10 mouse cellular contexts compared by ENCODE assay signal in genomic region chr16:96091515-96092504, GRCm38 (mm10). TPM values are rescaled to one million over a fixed set of nuclear protein-coding genes. Genes with fewer than 3 reads are reported as not detected.
DNase-seq lines count a peak whose midpoint lies in the region; ATAC-seq and TF ChIP-seq lines count a peak whose summit lies in the region.
"Had no signal": no experiment of that assay in that cellular context is flagged by ENCODE, and none has a peak within 500 bp of the region (broad histone marks: within the 10 kb centered on the region; RNA-seq: fewer than 3 reads in every experiment).

No protein-coding gene starts in this region.

- H3K9ac ChIP-seq in liver, adult 2 months (ENCODE audit: low read depth, low read length) = no peak overlapping the region
- no peak overlapping the region for H3K9ac ChIP-seq in liver, embryonic 11.5 days (ENCODE audit: low read depth, low read length)
- H3K9ac ChIP-seq: midbrain, embryonic 12.5 days had no signal

- H3K4me2 ChIP-seq in liver, embryonic 11.5 days = no peak overlapping the region
- H3K4me2 ChIP-seq: midbrain, embryonic 12.5 days had no signal

- H3K4me1 ChIP-seq in liver, adult 2 months (ENCODE audit: control insufficient read depth, insufficient read depth, low read length) = no peaks in the 10 kb centered on the region
- H3K4me1 ChIP-seq in liver, embryonic 11.5 days (replicated peaks; ENCODE audit: control insufficient read depth, insufficient read depth, low read length) = no peaks in the 10 kb centered on the region; the same call in 1 of the 2 replicates
- H3K4me1 ChIP-seq: midbrain, embryonic 12.5 days had no signal

- no peaks in the 10 kb centered on the region for H3K79me2 ChIP-seq in liver, adult 2 months (ENCODE audit: control insufficient read depth, insufficient read depth, low read length)

- TF ChIP-seq POLR2A in liver, adult 2 months (IDR thresholded peaks at IDR 0.05; ENCODE audit: extremely low read depth, insufficient read depth, low read length) = no peak

- TF ChIP-seq CTCF in liver, adult 2 months (IDR thresholded peaks at IDR 0.05; ENCODE audit: low read depth, low read length) = no peak

- WGBS in liver, adult 2 months = 54% methylated on average over 9 of the region's 9 CpGs
- WGBS in liver, embryonic 11.5 days = 51% methylated on average over 9 of the region's 9 CpGs

- no peak overlapping the region for H3K4me3 ChIP-seq in liver, adult 2 months (ENCODE audit: insufficient read depth, low read depth, low read length)
- H3K4me3 ChIP-seq in liver, embryonic 11.5 days (ENCODE audit: low read depth, low read length) = no peak overlapping the region
- H3K4me3 ChIP-seq: midbrain, embryonic 12.5 days had no signal

- H3K27ac ChIP-seq in liver, adult 2 months (replicated peaks; ENCODE audit: insufficient read depth, low read depth, low read length) = no peak overlapping the region
- no peak overlapping the region for H3K27ac ChIP-seq in liver, embryonic 11.5 days (ENCODE audit: low read depth, low read length)
- H3K27ac ChIP-seq: midbrain, embryonic 12.5 days had no signal

- no peaks in the 10 kb centered on the region for H3K27me3 ChIP-seq in liver, adult 2 months (ENCODE audit: control insufficient read depth, insufficient read depth, low read length)
- no peaks in the 10 kb centered on the region; the same call in 1 of the 2 replicates for H3K27me3 ChIP-seq in liver, embryonic 11.5 days (replicated peaks; ENCODE audit: control insufficient read depth, insufficient read depth, low read length)
- H3K27me3 ChIP-seq: midbrain, embryonic 12.5 days had no signal

- DNase-seq in adrenal gland, adult 2 months = peak; percentile 39
- DNase-seq in adrenal gland, postnatal 25 days = no peak
- peak; percentile 76 for DNase-seq in liver, adult 2 months (ENCODE audit: extremely low read depth, low read depth, low spot score)
- DNase-seq in liver, embryonic 11.5 days (ENCODE audit: low spot score) = no peak
- peak; percentile 41 to 44 for DNase-seq in heart, adult 9 months (ENCODE audit: low spot score in 2 of 2)
- DNase-seq in lung, postnatal 25 days (ENCODE audit: low spot score) = peak; percentile 79
- DNase-seq in T-cell, adult 2 months (ENCODE audit: low spot score) = no peak
- DNase-seq in cerebellum, postnatal 25 days = no peak
- DNase-seq: kidney, adult 9 months had no signal

- H3K9me3 ChIP-seq in liver, embryonic 11.5 days (ENCODE audit: control insufficient read depth, low read length) = no peaks in the 10 kb centered on the region
- H3K9me3 ChIP-seq: midbrain, embryonic 12.5 days had no signal

- no peaks in the 10 kb centered on the region for H3K36me3 ChIP-seq in liver, adult 2 months (ENCODE audit: control insufficient read depth, insufficient read depth, low read length)
- no peaks in the 10 kb centered on the region for H3K36me3 ChIP-seq in liver, embryonic 11.5 days (ENCODE audit: control insufficient read depth, insufficient read depth, low read length)
- H3K36me3 ChIP-seq: midbrain, embryonic 12.5 days had no signal

- no peak for ATAC-seq in liver, embryonic 11.5 days (replicated peaks; ENCODE audit: low FRiP score)

RNA-seq across cellular contexts. Expression of gene Brwd1, which starts 9.5 kb away (rescaled TPM):
- 10 to 100 TPM; 62.3 to 73.5 TPM for total RNA-seq in adrenal gland, adult 2 months (2021)
- polyA plus RNA-seq in adrenal gland, adult 2 months (2012; rRNA removed) = 16.8 and 29.0 TPM in 2 replicates
- total RNA-seq in adrenal gland, postnatal 25 days (2021) = 80.8 and 101 TPM in 2 replicates
- 56.3 and 59.8 TPM in 2 replicates for total RNA-seq in liver, adult 2 months (2014; rRNA removed)
- polyA plus RNA-seq in liver, adult 2 months (2012; rRNA removed) = 9.9 and 12.3 TPM in 2 replicates
- 46.3 and 52.0 TPM in 2 replicates for polyA plus RNA-seq in liver, embryonic 11.5 days (2014; fragmentation: Nextera tagmentation; extraction: Ambion mirVana)

RNA-seq across cellular contexts. Expression of gene Hmgn1, which starts 35.7 kb away (rescaled TPM):
- total RNA-seq in adrenal gland, adult 2 months (2021) = 100 to 1,000 TPM; 215 to 238 TPM
- polyA plus RNA-seq in adrenal gland, adult 2 months (2012; rRNA removed) = 12.9 and 14.9 TPM in 2 replicates
- 234 and 254 TPM in 2 replicates for total RNA-seq in adrenal gland, postnatal 25 days (2021)
- 43.9 and 48.3 TPM in 2 replicates for total RNA-seq in liver, adult 2 months (2014; rRNA removed)
- 11.4 and 15.0 TPM in 2 replicates for polyA plus RNA-seq in liver, adult 2 months (2012; rRNA removed)
- 450 and 470 TPM in 2 replicates for polyA plus RNA-seq in liver, embryonic 11.5 days (2014; fragmentation: Nextera tagmentation; extraction: Ambion mirVana)

RNA-seq across cellular contexts. Expression of gene Wrb, which starts 53.4 kb away (rescaled TPM):
- 10 to 100 TPM; 23.4 to 45.2 TPM for total RNA-seq in adrenal gland, adult 2 months (2021)
- polyA plus RNA-seq in adrenal gland, adult 2 months (2012; rRNA removed) = 50.0 and 84.1 TPM in 2 replicates
- 23.5 and 38.5 TPM in 2 replicates for total RNA-seq in adrenal gland, postnatal 25 days (2021)
- 4.6 and 7.4 TPM in 2 replicates for total RNA-seq in liver, adult 2 months (2014; rRNA removed)
- polyA plus RNA-seq in liver, adult 2 months (2012; rRNA removed) = 14.0 and 17.5 TPM in 2 replicates
- polyA plus RNA-seq in liver, embryonic 11.5 days (2014; fragmentation: Nextera tagmentation; extraction: Ambion mirVana) = 48.3 and 53.6 TPM in 2 replicates

Comparison
In these comparisons a context has a peak if more than half of its experiments do, and no peak if none do; other contexts are left out.
1. DNase-seq: peak in adrenal gland, adult 2 months (single experiment), liver, adult 2 months (single experiment), heart, adult 9 months (2 of 2) and lung, postnatal 25 days (single experiment); none in adrenal gland, postnatal 25 days (single experiment), liver, embryonic 11.5 days (single experiment), T-cell, adult 2 months (single experiment) and cerebellum, postnatal 25 days (0 of 2).